Mouse (Mus musculus): ENCODE results near the gene Cat.
A peak's percentile ranks its signal among the peaks of the same experiment; 100 is the strongest.

Gene Cat

GRCm38 (mm10) chr2:103484617-103485401 is at the start of gene Cat:
TSS of gene Cat (minus strand) at chr2:103485160.
- DNase-seq (ENCODE audit: low read depth), result peak; percentile 92

- DNase-seq (ENCODE audit: low read depth), result no peak
These were observed 40.6 kb upstream of the Cat start for GRCm38 (mm10) chr2:103525596-103525995.

- DNase-seq (ENCODE audit: low read depth), result no peak
These were observed 31.5 kb upstream of the Cat start for GRCm38 (mm10) chr2:103516472-103516871.

- no peak for DNase-seq (ENCODE audit: low read depth)
These were observed 30.7 kb upstream of the Cat start for GRCm38 (mm10) chr2:103515513-103516180.

GRCm38 (mm10) chr2:103512066-103512795 is 27.3 kb upstream of the Cat start:
- no peak for DNase-seq (ENCODE audit: low read depth)

- no peak for DNase-seq (ENCODE audit: low read depth)
These were observed 26.7 kb upstream of the Cat start for GRCm38 (mm10) chr2:103511631-103512030.

GRCm38 (mm10) chr2:103511042-103511441 is 26.1 kb upstream of the Cat start:
- DNase-seq (ENCODE audit: low read depth), result no peak

- DNase-seq (ENCODE audit: low read depth), result no peak
These were observed 22.7 kb upstream of the Cat start for GRCm38 (mm10) chr2:103507651-103508050.

GRCm38 (mm10) chr2:103505956-103506355 is 21.0 kb upstream of the Cat start:
- DNase-seq (ENCODE audit: low read depth), result no peak

- no peak for DNase-seq (ENCODE audit: low read depth)
These were observed 19.5 kb upstream of the Cat start for GRCm38 (mm10) chr2:103504463-103504862.

GRCm38 (mm10) chr2:103500769-103501168 is 15.8 kb upstream of the Cat start:
- DNase-seq (ENCODE audit: low read depth), result no peak

GRCm38 (mm10) chr2:103495633-103496418 is 10.9 kb upstream of the Cat start:
- no peak for DNase-seq (ENCODE audit: low read depth)

GRCm38 (mm10) chr2:103493827-103494226 is 8.9 kb upstream of the Cat start:
- no peak for DNase-seq (ENCODE audit: low read depth)

GRCm38 (mm10) chr2:103492526-103492925 is 7.6 kb upstream of the Cat start:
- no peak for DNase-seq (ENCODE audit: low read depth)

- DNase-seq (ENCODE audit: low read depth), result no peak
These were observed 907 bp downstream of the Cat start for GRCm38 (mm10) chr2:103483986-103484520.

GRCm38 (mm10) chr2:103483289-103483985 is 1.5 kb downstream of the Cat start:
- DNase-seq (ENCODE audit: low read depth), result no peak

GRCm38 (mm10) chr2:103481314-103482231 is 3.4 kb downstream of the Cat start:
- DNase-seq (ENCODE audit: low read depth), result no peak

- DNase-seq (ENCODE audit: low read depth), result no peak
These were observed 4.1 kb downstream of the Cat start for GRCm38 (mm10) chr2:103480871-103481270.

- DNase-seq (ENCODE audit: low read depth), result no peak
These were observed 4.7 kb downstream of the Cat start for GRCm38 (mm10) chr2:103480240-103480639.

GRCm38 (mm10) chr2:103478326-103478725 is 6.6 kb downstream of the Cat start:
- DNase-seq (ENCODE audit: low read depth), result no peak

All from naive thymus-derived CD4-positive, alpha-beta T cell, adult 2 months (primary cell).